Mouse (Mus musculus): ENCODE data around the gene Slc39a13.
A peak's percentile ranks its signal among the peaks of the same experiment; 100 is the strongest.
"Not testable (repeated sequence)": the region's sequence is repeated elsewhere in the genome, so short reads cannot be mapped to it uniquely, and the experiment has no call there.

Gene Slc39a13

DNA sequence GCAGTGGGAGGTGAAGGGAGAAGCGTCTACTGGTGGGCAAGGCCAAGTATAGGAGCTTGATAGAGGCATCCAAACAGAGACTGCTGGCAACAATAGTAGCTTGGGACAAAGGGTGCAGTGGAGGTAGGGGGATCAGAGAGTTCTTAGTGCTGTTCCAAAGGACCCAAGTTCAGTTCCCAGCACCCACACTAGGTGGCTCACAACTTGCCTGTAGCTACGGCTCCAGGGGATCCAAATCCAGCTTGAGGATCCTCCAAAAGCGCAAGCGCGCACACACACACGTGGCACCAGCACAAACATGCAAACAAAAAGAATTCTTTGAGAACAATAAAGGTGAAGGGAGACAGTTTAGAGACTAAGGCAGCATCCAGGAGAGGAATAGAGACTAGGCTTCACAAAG, 6.0 kb downstream of the Slc39a13 start:
- ATAC-seq (ENCODE audit: low TSS enrichment): no peak

- ATAC-seq (ENCODE audit: low TSS enrichment): no peak
These were observed 7.2 kb downstream of the Slc39a13 start for GRCm38 (mm10) chr2:91062779-91063606.

DNA sequence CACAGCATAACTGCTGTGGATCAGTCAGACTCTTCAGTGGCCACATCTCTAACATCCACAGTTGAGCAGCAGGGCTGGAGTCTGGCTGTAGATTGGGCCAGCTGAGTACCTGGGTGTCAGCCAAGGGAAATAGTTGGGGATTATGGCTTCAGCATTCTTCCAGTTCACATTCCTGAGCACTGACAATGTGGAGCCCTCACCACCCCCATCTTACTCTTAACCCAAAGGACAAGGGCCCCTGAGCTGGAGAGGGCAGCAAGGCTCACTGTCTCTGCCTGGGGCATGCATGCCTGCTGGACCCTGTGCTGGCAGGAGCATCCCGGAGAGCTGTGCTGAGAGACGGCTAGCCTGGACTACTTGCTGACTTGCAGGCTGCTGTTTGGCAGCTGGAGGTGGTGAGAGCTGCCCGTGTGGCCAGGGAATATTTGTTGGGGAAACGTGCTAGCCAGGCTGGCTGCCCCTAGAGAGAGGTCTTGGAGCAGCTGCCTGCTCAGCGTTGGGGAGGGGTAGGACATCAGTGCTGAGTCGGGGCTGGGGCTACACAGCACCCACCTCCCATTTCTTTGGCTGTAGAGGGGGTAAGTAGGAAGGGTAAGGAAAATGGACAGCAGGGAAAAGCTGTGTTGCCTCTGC, 8.3 kb downstream of the Slc39a13 start:
- no peak for ATAC-seq (ENCODE audit: low TSS enrichment)

- ATAC-seq (ENCODE audit: low TSS enrichment): peak; percentile 79
These were observed 9.5 kb downstream of the Slc39a13 start for GRCm38 (mm10) chr2:91060544-91061355.

GRCm38 (mm10) chr2:91059376-91059775, 10.8 kb downstream of the Slc39a13 start:
- ATAC-seq (ENCODE audit: low TSS enrichment): no peak

DNA sequence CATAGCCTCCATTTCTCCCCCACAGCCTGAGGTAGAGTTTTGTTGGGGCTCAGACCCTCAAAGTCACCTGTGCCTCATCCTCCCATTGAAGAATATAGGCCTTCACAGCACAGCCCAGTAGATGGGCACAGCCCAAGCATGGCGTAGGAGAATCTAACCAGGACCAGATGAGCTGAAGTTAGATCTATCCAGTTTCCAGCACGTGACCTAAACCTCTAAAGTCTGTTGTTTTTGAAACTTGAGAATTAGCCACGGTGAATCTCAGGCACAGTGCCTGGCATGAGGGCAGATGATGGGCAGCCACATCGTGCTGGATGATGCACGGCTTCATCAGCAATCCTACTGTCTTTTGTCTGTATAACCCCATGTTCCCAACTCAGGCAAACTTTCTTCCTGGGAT, 11.8 kb downstream of the Slc39a13 start:
- no peak for ATAC-seq (ENCODE audit: low TSS enrichment)

DNA sequence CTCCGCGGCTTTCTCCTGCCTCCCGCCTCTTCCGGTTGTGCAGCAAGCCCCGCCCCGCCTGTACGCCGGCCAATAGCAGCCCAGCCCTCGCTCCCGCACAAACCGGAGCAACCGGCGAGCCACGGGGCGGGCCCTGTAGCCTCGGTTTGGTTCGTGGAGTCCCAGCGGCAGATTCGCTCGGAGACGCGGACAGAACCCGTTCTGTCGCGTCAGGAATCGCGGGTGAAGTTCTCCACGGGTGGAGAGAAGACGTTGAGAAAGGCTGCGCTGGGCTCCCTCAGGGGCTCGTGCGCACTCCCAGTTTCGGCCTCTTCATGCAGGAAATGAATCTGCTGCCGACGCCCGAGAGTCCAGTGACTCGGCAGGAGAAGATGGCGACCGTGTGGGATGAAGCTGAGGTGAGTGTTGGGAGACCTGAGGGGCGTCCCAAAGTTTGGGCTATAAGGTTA, 16.3 kb downstream of the Slc39a13 start, which contains the start of gene Psmc3:
Gene Psmc3 (plus strand): TSS at position 76 of the 449 bp plus-strand sequence.
- peak; percentile 97 for ATAC-seq (ENCODE audit: low TSS enrichment)

GRCm38 (mm10) chr2:91053181-91053933, 16.9 kb downstream of the Slc39a13 start:
- peak; percentile 8; the same call in 1 of the 2 replicates for ATAC-seq (ENCODE audit: low TSS enrichment)

GRCm38 (mm10) chr2:91052752-91053151, 17.5 kb downstream of the Slc39a13 start:
- ATAC-seq (ENCODE audit: low TSS enrichment): no peak

GRCm38 (mm10) chr2:91051917-91052316, 18.3 kb downstream of the Slc39a13 start:
- no peak for ATAC-seq (ENCODE audit: low TSS enrichment)

GRCm38 (mm10) chr2:91047359-91047758, 22.9 kb downstream of the Slc39a13 start:
- no peak for ATAC-seq (ENCODE audit: low TSS enrichment)

GRCm38 (mm10) chr2:91045805-91046204, 24.4 kb downstream of the Slc39a13 start:
- not testable (repeated sequence) for ATAC-seq (ENCODE audit: low TSS enrichment)

DNA sequence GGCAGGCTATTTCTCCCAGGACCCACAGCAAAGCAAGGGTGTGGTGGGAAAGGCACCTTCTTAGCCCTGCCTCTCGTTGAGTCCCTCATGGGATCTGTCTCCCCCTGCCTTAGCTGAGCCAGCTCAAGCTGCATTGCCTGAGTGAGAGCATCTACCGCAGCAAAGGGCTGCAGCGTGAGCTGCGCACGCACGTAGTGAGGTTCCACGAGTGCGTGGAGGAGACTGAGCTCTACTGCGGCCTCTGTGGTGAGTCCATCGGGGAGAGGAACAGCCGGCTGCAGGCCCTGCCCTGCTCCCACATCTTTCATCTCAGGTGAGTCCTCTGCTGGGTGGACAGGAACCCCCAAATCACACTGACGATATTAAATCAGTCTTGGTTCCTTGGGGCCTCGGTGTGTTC, 25.5 kb downstream of the Slc39a13 start:
- no peak for ATAC-seq (ENCODE audit: low TSS enrichment)

- ATAC-seq (ENCODE audit: low TSS enrichment): no peak
These were observed 27.4 kb downstream of the Slc39a13 start for GRCm38 (mm10) chr2:91042651-91043398.

DNA sequence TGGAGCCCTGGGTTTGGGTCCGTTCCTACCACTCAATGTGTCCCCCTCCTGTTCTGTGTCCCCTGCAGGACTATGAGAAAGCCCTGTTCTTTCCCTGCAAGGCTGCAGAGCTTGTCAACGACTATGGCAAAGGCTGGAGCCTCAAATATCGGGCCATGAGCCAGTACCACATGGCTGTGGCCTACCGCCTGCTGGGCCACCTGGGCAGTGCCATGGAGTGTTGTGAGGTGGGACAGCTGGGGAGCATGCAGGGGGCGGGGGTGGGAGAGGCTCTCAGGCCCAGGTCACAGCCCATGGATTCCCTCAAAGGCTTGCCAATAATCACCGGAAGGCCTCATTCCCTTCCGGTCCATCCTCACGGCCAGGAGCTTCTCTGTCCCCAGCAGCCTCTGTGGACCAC, 28.4 kb downstream of the Slc39a13 start:
- ATAC-seq (ENCODE audit: low TSS enrichment): no peak

DNA sequence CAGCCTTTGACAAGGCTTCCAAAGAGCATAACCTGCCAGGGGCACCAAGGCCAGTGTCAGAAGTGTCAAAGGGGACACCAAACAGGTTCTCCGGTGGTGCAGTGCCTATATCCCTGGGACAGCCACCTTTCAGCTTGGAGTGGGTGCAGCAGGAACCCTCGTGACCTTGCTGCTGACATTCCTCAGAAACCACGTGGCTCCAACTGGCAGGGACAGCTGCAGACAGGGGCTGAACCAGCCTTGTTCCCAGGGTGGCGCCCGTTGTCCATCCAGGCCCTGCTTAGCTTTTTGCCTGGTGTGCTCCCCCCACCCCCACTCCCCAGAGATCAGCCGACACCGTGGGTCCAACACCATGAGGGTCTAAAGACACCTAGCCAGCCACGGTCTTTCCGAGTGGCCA, 34.8 kb downstream of the Slc39a13 start, which contains the start of gene Rapsn:
Gene Rapsn (plus strand): TSS at position 236 of the 400 bp plus-strand sequence.
- ATAC-seq (ENCODE audit: low TSS enrichment): no peak

GRCm38 (mm10) chr2:91033000-91033399, 37.2 kb downstream of the Slc39a13 start:
- ATAC-seq (ENCODE audit: low TSS enrichment): no peak

DNA sequence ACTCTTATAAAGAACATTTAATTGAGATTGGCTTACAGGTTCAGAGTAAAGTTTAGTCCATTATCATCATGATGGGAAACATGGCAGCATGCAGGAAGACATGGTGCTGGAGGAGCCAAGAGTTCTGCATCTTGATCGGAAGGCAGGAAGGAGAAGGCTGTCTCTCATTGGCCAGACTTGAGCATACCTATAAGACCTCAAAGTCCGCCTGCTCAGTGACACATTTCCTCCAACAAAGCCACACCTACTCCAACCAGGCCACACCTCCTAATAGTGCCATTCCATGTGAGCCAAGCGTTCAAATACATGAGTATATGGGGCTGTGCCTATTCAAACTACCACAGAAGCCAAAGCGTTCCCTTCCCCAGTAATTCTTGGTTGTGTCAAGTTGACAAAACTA, 39.0 kb downstream of the Slc39a13 start:
- ATAC-seq (ENCODE audit: low TSS enrichment): no peak

DNA sequence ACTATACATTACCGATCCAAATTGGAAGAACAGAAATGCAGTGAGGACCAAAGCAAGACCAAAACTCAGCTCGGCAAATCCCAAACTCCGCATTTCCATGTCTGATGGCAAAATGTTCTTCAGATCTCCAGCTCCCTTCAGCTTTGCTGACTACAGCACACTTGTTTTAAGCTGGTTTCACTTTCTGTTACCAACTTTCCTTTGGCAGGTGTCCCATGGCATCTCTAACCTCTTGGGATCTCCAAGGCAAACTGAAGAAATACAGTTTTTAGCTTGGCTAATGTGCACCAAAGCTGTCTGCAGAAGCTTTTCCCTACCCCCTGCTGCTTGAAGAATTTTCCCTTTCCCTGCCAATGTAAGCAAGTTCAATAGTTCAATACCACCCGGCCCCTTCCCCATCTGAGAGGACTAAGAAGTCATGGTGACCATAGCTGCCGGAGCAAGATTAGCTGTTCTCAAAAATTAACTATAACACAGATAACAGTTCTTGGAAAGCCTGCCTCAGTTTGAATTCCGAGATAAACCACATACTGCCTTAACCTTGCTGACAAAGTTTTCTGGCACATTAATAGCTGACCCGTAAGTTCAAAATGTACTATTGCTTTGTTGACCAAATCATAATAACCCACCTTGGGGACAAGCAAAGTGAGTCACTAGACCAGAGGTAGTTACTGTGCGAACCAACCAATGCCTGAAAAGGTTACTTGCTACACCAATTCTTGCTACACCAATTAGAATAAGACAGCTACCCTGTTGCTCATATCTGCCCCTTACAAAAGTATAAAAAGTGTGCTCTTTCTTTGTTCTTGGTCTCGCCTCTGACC, 42.6 kb downstream of the Slc39a13 start:
- ATAC-seq (ENCODE audit: low TSS enrichment): no peak

GRCm38 (mm10) chr2:91026491-91026890, 43.7 kb downstream of the Slc39a13 start:
- ATAC-seq (ENCODE audit: low TSS enrichment): no peak
